Mouse (Mus musculus) gastrocnemius, postnatal 14 days (tissue): ENCODE data around the gene Ccdc160. TPM values are rescaled to one million over a fixed set of nuclear protein-coding genes. Genes with fewer than 3 reads are reported as not detected.

Source experiments
- DNase-seq: peaks from one replicate; pipeline ENCODE4 v3.0.0; 2021; ENCODE audit warnings: mixed read lengths
- intact Hi-C: fragments of 180-260 bp; cut with DNase I; formaldehyde crosslinking; loops from one replicate; pipeline ENCODE4 v1.15.1; 2025; ENCODE audit warnings: low total_unique reads
- long read RNA-seq, 2 experiments: library from polyadenylated mRNA; stranded (forward); transcript quantifications; one replicate each; pipeline ENCODE4 v2.0.0; 2021
- total RNA-seq, 2 experiments: library from RNA; stranded (reverse); gene quantifications; 2 replicates each; pipeline ENCODE4 v1.2.3; 2021

The Ccdc160 gene
- under 1 TPM; 0.23 to 0.24 TPM for total RNA-seq
- long read RNA-seq, experiment 1, result 0 reads
- long read RNA-seq, experiment 2, result 0 reads

GRCm38 (mm10) chrX:52790980-52791593 is at the start of gene Ccdc160:
Gene Ccdc160, plus strand, starts transcription at chrX:52791200.
- DNase-seq, result peak; percentile 50
- intact Hi-C loops, result no loop called here

- no peak for DNase-seq
- intact Hi-C loops, result no loop called here
Observed at GRCm38 (mm10) chrX:52743781-52744180, 47.2 kb upstream of the Ccdc160 start.

- intact Hi-C loops, result no loop called here
- DNase-seq, result no peak
Observed at GRCm38 (mm10) chrX:52744201-52745051, 46.6 kb upstream of the Ccdc160 start.

- no peak for DNase-seq
- intact Hi-C loops, result no loop called here
Observed at GRCm38 (mm10) chrX:52745462-52745861, 45.5 kb upstream of the Ccdc160 start.

- intact Hi-C loops, result no loop called here
- DNase-seq, result no peak
Observed at GRCm38 (mm10) chrX:52745917-52746316, 45.1 kb upstream of the Ccdc160 start.

GRCm38 (mm10) chrX:52746849-52747248 is 44.2 kb upstream of the Ccdc160 start:
- no peak for DNase-seq
- intact Hi-C loops, result no loop called here

GRCm38 (mm10) chrX:52753491-52754085 is 37.4 kb upstream of the Ccdc160 start:
- DNase-seq, result no peak
- intact Hi-C loops, result no loop called here

GRCm38 (mm10) chrX:52757164-52757563 is 33.8 kb upstream of the Ccdc160 start:
- DNase-seq, result no peak
- intact Hi-C loops, result no loop called here

- DNase-seq, result no peak
- intact Hi-C loops, result no loop called here
Observed at GRCm38 (mm10) chrX:52759232-52759631, 31.8 kb upstream of the Ccdc160 start.

- no peak for DNase-seq
Observed at GRCm38 (mm10) chrX:52760191-52760945, 30.6 kb upstream of the Ccdc160 start.

GRCm38 (mm10) chrX:52762221-52762620 is 28.8 kb upstream of the Ccdc160 start:
- DNase-seq, result no peak
- intact Hi-C loops, result no loop called here

More at GRCm38 (mm10) chrX:52760191-52760945, 30.6 kb upstream of the Ccdc160 start:
- intact Hi-C loops, result no loop called here

GRCm38 (mm10) chrX:52775973-52776372 is 15.0 kb upstream of the Ccdc160 start:
- intact Hi-C loops, result no loop called here
- DNase-seq, result no peak

GRCm38 (mm10) chrX:52777671-52778070 is 13.3 kb upstream of the Ccdc160 start:
- no peak for DNase-seq
- intact Hi-C loops, result no loop called here

- no peak for DNase-seq
- intact Hi-C loops, result no loop called here
Observed at GRCm38 (mm10) chrX:52783898-52784297, 7.1 kb upstream of the Ccdc160 start.

GRCm38 (mm10) chrX:52791944-52792719 is 1.1 kb downstream of the Ccdc160 start:
- intact Hi-C loops, result no loop called here
- DNase-seq, result no peak

GRCm38 (mm10) chrX:52792861-52793260 is 1.9 kb downstream of the Ccdc160 start:
- DNase-seq, result no peak
- intact Hi-C loops, result no loop called here

- DNase-seq, result no peak
- intact Hi-C loops, result no loop called here
Observed at GRCm38 (mm10) chrX:52795816-52796215, 4.8 kb downstream of the Ccdc160 start.

GRCm38 (mm10) chrX:52797031-52797625 is 6.1 kb downstream of the Ccdc160 start:
- no peak for DNase-seq
- intact Hi-C loops, result no loop called here

GRCm38 (mm10) chrX:52798255-52798654 is 7.3 kb downstream of the Ccdc160 start:
- intact Hi-C loops, result no loop called here
- no peak for DNase-seq
